Mouse (Mus musculus): ENCODE measurements around the gene Vmn1r158.
"Not testable (repeated sequence)": the region's sequence is repeated elsewhere in the genome, so short reads cannot be mapped to it uniquely, and the experiment has no call there.

The Vmn1r158 gene

GRCm38 (mm10) chr7:22790682-22791081, at the start of gene Vmn1r158:
TSS of gene Vmn1r158 (minus strand) at chr7:22790782.
- DNase-seq (ENCODE audit: low spot score): not testable (repeated sequence)

- not testable (repeated sequence) for DNase-seq (ENCODE audit: low spot score)
Measured at GRCm38 (mm10) chr7:22775981-22776380, 14.6 kb downstream of the Vmn1r158 start.

- DNase-seq (ENCODE audit: low spot score): not testable (repeated sequence)
Measured at GRCm38 (mm10) chr7:22761397-22761796, 29.2 kb downstream of the Vmn1r158 start, which contains the start of gene Vmn1r157. TSS of gene Vmn1r157 (plus strand) at chr7:22761697.

Measured in c-Kit-positive CD71-positive TER-119-positive erythroid progenitor cells, embryonic 14.5 days (primary cell).